Mouse (Mus musculus) limb, embryonic 12.5 days (tissue): ENCODE measurements around the gene Jmjd8. TPM values are rescaled to one million over a fixed set of nuclear protein-coding genes. Genes with fewer than 3 reads are reported as not detected.
"Not testable (repeated sequence)": the region's sequence is repeated elsewhere in the genome, so short reads cannot be mapped to it uniquely, and the experiment has no call there.

Source experiments
- ATAC-seq: fragments of 200-750 bp; cut with Nextera tagmentation; 2 replicates; pipeline ENCODE4 v1.8.0; 2017; ENCODE audit warnings: low read depth, moderate TSS enrichment; ENCODE audit not compliant: insufficient number of reproducible peaks, insufficient read depth, low FRiP score, low TSS enrichment
- H3K27ac ChIP-seq: fragments of 300-500 bp; sonication (generic); 2 replicates; pipeline ENCODE4 v1.5.1; 2016; ENCODE audit warnings: mild to moderate bottlenecking, moderate library complexity
- H3K27me3 ChIP-seq: fragments of 300-500 bp; sonication (generic); 2 replicates; pipeline ENCODE4 v1.6.1; 2016; ENCODE audit warnings: mild to moderate bottlenecking, moderate library complexity
- H3K36me3 ChIP-seq: fragments of 300-500 bp; sonication (generic); 2 replicates; pipeline ENCODE4 v1.6.1; 2016; ENCODE audit warnings: mild to moderate bottlenecking, moderate library complexity
- H3K4me1 ChIP-seq: fragments of 300-500 bp; sonication (generic); replicated peaks from 2 replicates; pipeline ENCODE4 v1.6.1; 2016
- H3K4me2 ChIP-seq: fragments of 300-500 bp; sonication (generic); 2 replicates; pipeline ENCODE4 v1.6.1; 2016; ENCODE audit warnings: mild to moderate bottlenecking, moderate library complexity
- H3K4me3 ChIP-seq: fragments of 300-500 bp; sonication (generic); replicated peaks from 2 replicates; pipeline ENCODE4 v1.5.1; 2016; ENCODE audit warnings: mild to moderate bottlenecking
- H3K9ac ChIP-seq: fragments of 300-500 bp; sonication (generic); replicated peaks from 2 replicates; pipeline ENCODE4 v1.6.1; 2016; ENCODE audit warnings: mild to moderate bottlenecking, moderate library complexity
- H3K9me3 ChIP-seq: fragments of 300-500 bp; sonication (generic); 2 replicates; pipeline ENCODE4 v1.6.1; 2016; ENCODE audit warnings: mild to moderate bottlenecking, moderate library complexity
- WGBS: fragments of 180-500 bp; shearing (Covaris S2); methylation state at CpG from one replicate; pipeline ENCODE4 v1.1.7; 2016; 5-methylcytosine and 5-hydroxymethylcytosine counted together
- polyA plus RNA-seq: library from polyadenylated mRNA; unstranded; fragments of >200 nt; fragmentation: Nextera tagmentation; extraction: Ambion mirVana; gene quantifications from 2 replicates; pipeline ENCODE4 v1.2.1, GENCODE M21; 2016

Jmjd8 gene
- polyA plus RNA-seq, 1 experiment from 2014 or later: 56.4 TPM

DNA sequence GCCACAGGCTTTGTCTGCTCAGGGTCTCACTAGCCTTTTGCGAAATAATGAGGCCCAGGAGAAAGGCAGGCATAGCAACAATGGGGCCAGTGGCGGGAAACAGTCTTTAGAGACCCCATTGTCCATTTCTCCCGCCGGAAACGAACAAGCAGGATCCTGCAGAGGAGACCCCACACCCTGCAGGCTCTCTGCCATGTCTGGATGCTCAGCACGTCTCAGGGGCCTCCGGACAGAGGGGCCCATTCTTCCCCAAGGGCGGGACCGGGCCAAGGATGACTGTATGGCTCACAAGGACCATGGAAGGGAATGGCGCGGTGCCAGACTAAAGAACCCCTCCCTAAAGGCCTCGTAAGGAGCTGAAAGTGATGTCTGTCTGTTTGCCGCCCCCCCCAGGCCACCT, 34.5 kb upstream of the Jmjd8 start:
- H3K4me3 ChIP-seq: no peak overlapping the region
- H3K36me3 ChIP-seq: peaks cover 17% of the 10 kb centered on the region
- no peak overlapping the region for H3K4me2 ChIP-seq
- 83% methylated on average over 13 of the region's 13 CpGs for WGBS
- H3K27ac ChIP-seq: no peak overlapping the region
- no peak for ATAC-seq
- no peaks in the 10 kb centered on the region for H3K27me3 ChIP-seq
- no peak overlapping the region for H3K9ac ChIP-seq
- H3K4me1 ChIP-seq: peaks cover 52% of the 10 kb centered on the region
- H3K9me3 ChIP-seq: no peaks in the 10 kb centered on the region

- 83% methylated on average over 17 of the region's 17 CpGs for WGBS
- ATAC-seq: no peak
- peak overlapping the region; percentile 84 for H3K4me3 ChIP-seq
- 0 out of 2 replicates have a peak, but pooled peaks cover 10% of the 10 kb centered on the region for H3K36me3 ChIP-seq
- no peaks in the 10 kb centered on the region for H3K9me3 ChIP-seq
- H3K27me3 ChIP-seq: no peaks in the 10 kb centered on the region
- 0 out of 2 replicates have a peak overlapping the region, but pooled peaks have one; percentile 69 for H3K27ac ChIP-seq
- H3K9ac ChIP-seq: peak overlapping the region; percentile 79; the same call in 1 of the 2 replicates
- H3K4me1 ChIP-seq: peaks cover 52% of the 10 kb centered on the region
- H3K4me2 ChIP-seq: peak overlapping the region; percentile 99
Measured at GRCm38 (mm10) chr17:25794998-25795397, 33.7 kb upstream of the Jmjd8 start.

DNA sequence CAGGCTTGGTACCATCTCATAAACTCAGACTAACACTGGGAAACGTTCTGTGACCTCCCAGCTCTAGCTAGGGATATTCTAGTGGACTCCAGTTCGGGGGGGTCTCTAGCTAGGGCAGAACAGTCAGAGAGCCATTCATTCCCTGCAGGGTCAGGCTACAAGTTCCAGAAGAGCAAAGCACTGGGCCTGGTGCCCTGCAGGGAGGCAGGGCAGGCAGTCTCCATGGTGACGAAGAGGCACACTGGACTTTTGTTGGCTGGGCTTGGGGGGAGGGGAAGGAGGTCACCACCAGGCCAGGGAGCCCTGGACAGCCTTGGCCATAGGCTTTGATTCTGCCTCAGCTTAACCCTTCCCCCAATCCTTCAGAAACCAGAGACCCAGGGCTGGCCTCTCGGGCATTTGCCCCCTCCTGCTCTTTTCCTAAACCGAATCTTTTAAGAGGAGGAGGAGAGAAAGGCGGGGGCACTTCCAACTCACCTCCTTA, 33.0 kb upstream of the Jmjd8 start, which contains the start of gene AC134908.4:
TSS of gene AC134908.4 (minus strand) at position 51 of the 484 bp plus-strand sequence.
- Histone ChIP-seq H3K9me3 (no peaks in the 10 kb centered on the region), H3K27me3 (no peaks in the 10 kb centered on the region), H3K9ac (peak within 1 kb of the TSS; percentile 79), H3K4me3 (peak within 1 kb of the TSS; percentile 84), H3K4me1 (peaks cover 50% of the 10 kb centered on the region), H3K4me2 (peak within 1 kb of the TSS; percentile 99), H3K36me3 (0 out of 2 replicates have a peak, but pooled peaks cover 10% of the 10 kb centered on the region), H3K27ac (peak within 1 kb of the TSS; percentile 69; the same call in 1 of the 2 replicates)
- no peak for ATAC-seq
- WGBS: 5% methylated on average over 6 of the region's 6 CpGs

- H3K36me3 ChIP-seq: 0 out of 2 replicates have a peak, but pooled peaks cover 10% of the 10 kb centered on the region
- peak overlapping the region; percentile 69; the same call in 1 of the 2 replicates for H3K27ac ChIP-seq
- 0 out of 2 replicates have a peak, but pooled peaks cover 1% of the 10 kb centered on the region for H3K27me3 ChIP-seq
- under 1% methylated on average over 37 of the region's 37 CpGs for WGBS
- H3K4me3 ChIP-seq: peak overlapping the region; percentile 84
- peaks cover 44% of the 10 kb centered on the region for H3K4me1 ChIP-seq
- peak; percentile 11; the same call in 1 of the 2 replicates for ATAC-seq
- H3K9ac ChIP-seq: peak overlapping the region; percentile 79
- peak overlapping the region; percentile 99 for H3K4me2 ChIP-seq
- H3K9me3 ChIP-seq: no peaks in the 10 kb centered on the region
Measured at GRCm38 (mm10) chr17:25796211-25796771, 32.4 kb upstream of the Jmjd8 start.

DNA sequence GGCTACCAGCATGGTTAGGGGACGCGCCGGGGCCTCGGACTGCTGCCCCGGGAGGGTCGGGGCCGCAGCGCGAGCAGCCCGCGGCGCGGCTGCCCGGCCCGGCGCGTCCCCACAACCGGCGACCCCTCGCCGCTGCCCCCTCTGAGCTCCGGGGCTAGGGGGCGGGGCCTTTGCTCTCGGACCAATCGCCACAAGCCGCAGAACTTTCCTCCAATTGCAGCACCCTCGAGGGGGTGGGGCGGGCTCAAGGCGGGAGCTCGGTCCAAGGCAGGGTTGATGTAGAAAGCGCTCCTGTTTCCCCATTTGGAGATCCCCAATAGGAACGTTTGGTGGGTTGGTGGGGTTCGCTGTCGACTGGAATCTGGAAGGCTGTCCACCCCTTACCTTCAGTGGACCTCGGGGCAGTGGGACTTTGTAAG, 31.7 kb upstream of the Jmjd8 start, which contains the start of gene Metrn:
TSS of gene Metrn (minus strand) at position 186 of the 419 bp plus-strand sequence.
- H3K9me3 ChIP-seq: no peaks in the 10 kb centered on the region
- peaks cover 40% of the 10 kb centered on the region for H3K4me1 ChIP-seq
- ATAC-seq: peak; percentile 78
- H3K27me3 ChIP-seq: 0 out of 2 replicates have a peak, but pooled peaks cover 5% of the 10 kb centered on the region
- peak within 1 kb of the TSS; percentile 79 for H3K9ac ChIP-seq
- peak within 1 kb of the TSS; percentile 99 for H3K4me2 ChIP-seq
- 0 out of 2 replicates have a peak, but pooled peaks cover 10% of the 10 kb centered on the region for H3K36me3 ChIP-seq
- peak within 1 kb of the TSS; percentile 69 for H3K27ac ChIP-seq
- under 1% methylated on average over 35 of the region's 35 CpGs for WGBS
- peak within 1 kb of the TSS; percentile 84 for H3K4me3 ChIP-seq

GRCm38 (mm10) chr17:25801029-25801428, 27.6 kb upstream of the Jmjd8 start:
- H3K4me2 ChIP-seq: no peak overlapping the region
- no peaks in the 10 kb centered on the region for H3K9me3 ChIP-seq
- H3K27me3 ChIP-seq: peaks cover 28% of the 10 kb centered on the region
- no peak overlapping the region for H3K27ac ChIP-seq
- WGBS: 10% methylated on average over 6 of the region's 6 CpGs
- no peak overlapping the region for H3K9ac ChIP-seq
- no peaks in the 10 kb centered on the region for H3K36me3 ChIP-seq
- peaks cover 10% of the 10 kb centered on the region for H3K4me1 ChIP-seq
- H3K4me3 ChIP-seq: no peak overlapping the region
- no peak for ATAC-seq

DNA sequence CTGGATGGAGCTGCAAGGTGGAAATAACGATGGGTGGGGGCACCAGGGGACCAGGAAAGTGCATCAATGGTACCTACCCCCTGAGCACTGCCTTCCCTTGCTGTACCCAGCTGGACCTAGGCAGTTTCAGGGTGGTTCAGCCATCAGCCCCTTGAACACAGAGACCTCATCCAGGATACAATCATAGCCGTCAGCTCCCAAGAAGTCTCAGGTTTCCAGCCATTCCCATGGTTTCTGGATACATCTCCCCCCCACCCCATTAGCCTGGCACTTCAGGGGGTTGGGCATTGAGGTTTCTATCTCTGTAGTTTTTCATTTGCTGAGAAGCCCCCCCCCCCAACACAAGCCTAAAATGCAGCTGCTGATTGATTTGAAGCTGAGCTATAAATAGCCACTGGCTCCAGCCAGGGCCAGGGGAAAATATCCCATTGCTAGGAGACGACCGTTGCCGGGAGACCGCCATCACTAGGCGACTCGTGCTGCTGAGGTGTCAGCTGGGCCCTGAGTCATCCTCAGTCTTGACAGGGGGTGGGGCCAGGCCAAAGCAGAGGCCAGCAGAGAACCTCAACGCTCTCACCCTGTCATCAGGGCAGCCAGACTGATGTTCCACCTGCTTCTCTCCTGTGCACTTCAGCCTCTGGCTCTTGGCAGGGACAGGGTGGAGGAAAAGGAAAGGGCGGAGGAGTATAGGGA, 25.7 kb upstream of the Jmjd8 start:
- Histone ChIP-seq H3K27me3 (peaks cover 43% of the 10 kb centered on the region), H3K4me3 (no peak overlapping the region), H3K36me3 (no peaks in the 10 kb centered on the region), H3K4me1 (no peaks in the 10 kb centered on the region), H3K9ac (no peak overlapping the region), H3K4me2 (no peak overlapping the region), H3K9me3 (no peaks in the 10 kb centered on the region), H3K27ac (no peak overlapping the region)
- WGBS: 15% methylated on average over 10 of the region's 10 CpGs
- no peak for ATAC-seq

DNA sequence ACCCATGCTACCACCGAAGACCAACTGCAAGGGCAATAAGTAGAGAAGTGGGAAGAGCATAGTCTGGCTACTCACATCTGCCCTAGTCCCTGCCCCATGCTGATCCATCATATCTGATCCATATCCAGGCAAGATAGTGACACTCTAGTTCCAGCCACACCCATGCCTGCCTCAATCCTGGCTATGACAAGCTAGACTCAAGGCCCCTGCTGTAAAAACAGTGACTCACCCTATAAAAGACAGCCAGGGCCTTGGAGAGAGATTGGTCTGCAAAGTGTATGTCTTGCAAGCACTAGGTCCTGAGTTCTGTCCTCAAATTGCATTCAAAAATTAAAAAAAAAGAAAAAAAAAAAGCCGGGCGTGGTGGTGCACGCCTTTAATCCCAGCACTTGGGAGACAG, 22.2 kb upstream of the Jmjd8 start:
- Histone ChIP-seq H3K9me3 (no peaks in the 10 kb centered on the region), H3K27me3 (peaks cover 75% of the 10 kb centered on the region), H3K9ac (no peak overlapping the region), H3K4me1 (peaks cover 8% of the 10 kb centered on the region), H3K27ac (no peak overlapping the region), H3K36me3 (no peaks in the 10 kb centered on the region), H3K4me3 (no peak overlapping the region), H3K4me2 (no peak overlapping the region)
- 74% methylated on average over 4 of the region's 4 CpGs for WGBS
- no peak for ATAC-seq

DNA sequence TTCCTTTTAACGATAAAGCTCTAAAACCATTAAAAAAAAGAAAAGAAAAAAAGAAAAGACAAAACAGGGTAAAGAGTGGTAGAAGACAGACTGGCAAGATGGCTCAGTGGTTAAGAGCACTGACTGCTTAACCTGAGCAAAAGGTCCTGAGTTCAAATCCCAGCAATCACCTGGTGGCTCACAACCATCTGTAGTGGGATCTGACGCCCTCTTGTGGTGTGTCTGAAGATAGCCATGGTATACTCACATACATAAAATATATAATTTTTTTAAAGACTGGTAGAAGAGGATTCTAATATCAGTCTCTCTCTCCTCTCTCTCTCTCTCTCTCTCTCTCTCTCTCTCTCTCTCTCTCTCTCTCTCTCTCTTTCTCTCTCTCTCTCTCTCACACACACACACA, 21.2 kb upstream of the Jmjd8 start:
- not testable (repeated sequence) for H3K36me3 ChIP-seq, H3K9me3 ChIP-seq, H3K4me2 ChIP-seq, ATAC-seq, H3K9ac ChIP-seq, H3K4me1 ChIP-seq, H3K27ac ChIP-seq, H3K4me3 ChIP-seq
- peaks cover 79% of the 10 kb centered on the region for H3K27me3 ChIP-seq
- 47% methylated on average over 2 of the region's 2 CpGs for WGBS

DNA sequence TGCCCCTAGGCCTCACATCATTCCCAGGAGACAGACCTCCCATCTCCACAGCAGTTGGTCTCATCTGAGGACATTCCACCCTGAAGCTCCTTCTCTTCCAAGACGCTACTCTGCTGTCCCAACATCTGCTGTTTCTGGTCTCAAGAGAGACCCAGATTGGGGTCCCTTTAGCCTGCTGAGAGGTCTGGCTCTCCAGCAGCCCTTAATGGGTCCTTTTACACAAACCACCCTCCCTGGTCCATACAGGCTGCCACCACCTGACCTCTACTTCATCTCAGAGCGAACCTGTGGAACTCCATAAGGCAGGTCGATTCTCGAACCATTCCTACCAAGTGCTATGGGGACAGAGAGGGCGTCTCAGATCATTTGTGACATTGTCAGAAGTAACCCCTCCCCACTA, 20.6 kb upstream of the Jmjd8 start:
- H3K36me3 ChIP-seq: no peaks in the 10 kb centered on the region
- no peak for ATAC-seq
- H3K4me3 ChIP-seq: peak overlapping the region; percentile 71; the same call in 1 of the 2 replicates
- H3K9me3 ChIP-seq: no peaks in the 10 kb centered on the region
- H3K4me2 ChIP-seq: peak overlapping the region; percentile 96
- H3K27ac ChIP-seq: no peak overlapping the region
- WGBS: 42% methylated on average over 5 of the region's 5 CpGs
- peaks cover 8% of the 10 kb centered on the region for H3K4me1 ChIP-seq
- H3K27me3 ChIP-seq: peaks cover 79% of the 10 kb centered on the region
- 0 out of 2 replicates have a peak overlapping the region, but pooled peaks have one; percentile 66 for H3K9ac ChIP-seq
